Mouse (Mus musculus): ENCODE results near the gene Dpp8.

Dpp8 gene

DNA sequence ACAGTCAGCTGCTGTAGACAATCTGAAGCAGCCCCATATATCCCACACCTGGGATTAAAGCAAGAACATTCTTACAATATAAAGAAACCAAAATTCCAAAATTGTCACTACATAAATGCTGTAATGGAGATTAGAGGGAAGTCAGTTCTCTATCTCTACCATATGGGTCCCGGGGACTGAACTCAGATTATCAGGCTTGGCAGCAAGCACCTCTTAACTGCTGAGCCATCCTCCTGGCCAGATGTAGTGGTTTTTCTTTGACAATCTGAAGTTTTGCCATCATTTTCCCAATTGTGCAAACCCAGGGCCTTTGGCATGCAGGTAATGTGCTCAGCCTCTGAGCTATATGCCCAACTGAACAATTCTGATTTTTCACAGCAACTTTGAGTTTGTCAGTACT, 53.1 kb downstream of the Dpp8 start:
- no peak for DNase-seq (ENCODE audit: low spot score)

- DNase-seq (ENCODE audit: low spot score): no peak
Measured at GRCm38 (mm10) chr9:65086801-65087200, 54.6 kb downstream of the Dpp8 start.

DNA sequence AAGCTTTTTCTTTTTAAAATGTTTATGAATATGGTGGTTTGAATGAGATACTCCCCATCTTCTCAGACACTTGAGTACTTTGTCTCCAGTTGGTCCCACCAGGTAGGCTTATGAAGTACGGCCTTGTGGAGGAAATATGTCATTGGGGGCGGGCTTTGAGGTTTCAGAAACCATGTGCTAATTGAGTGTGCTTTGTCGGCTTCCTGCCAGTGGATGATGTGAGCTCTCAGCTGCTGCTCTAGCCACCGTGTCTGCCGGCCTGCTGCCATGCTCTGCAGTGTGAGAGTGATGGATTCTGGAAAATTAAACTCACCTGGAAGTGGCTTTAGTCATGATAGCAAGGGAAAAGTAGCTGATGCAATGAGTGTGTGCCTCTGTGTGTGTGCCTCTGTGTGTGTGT, 55.3 kb downstream of the Dpp8 start:
- no peak for DNase-seq (ENCODE audit: low spot score)

GRCm38 (mm10) chr9:65094237-65094636, 62.0 kb downstream of the Dpp8 start:
- DNase-seq (ENCODE audit: low spot score): no peak

DNA sequence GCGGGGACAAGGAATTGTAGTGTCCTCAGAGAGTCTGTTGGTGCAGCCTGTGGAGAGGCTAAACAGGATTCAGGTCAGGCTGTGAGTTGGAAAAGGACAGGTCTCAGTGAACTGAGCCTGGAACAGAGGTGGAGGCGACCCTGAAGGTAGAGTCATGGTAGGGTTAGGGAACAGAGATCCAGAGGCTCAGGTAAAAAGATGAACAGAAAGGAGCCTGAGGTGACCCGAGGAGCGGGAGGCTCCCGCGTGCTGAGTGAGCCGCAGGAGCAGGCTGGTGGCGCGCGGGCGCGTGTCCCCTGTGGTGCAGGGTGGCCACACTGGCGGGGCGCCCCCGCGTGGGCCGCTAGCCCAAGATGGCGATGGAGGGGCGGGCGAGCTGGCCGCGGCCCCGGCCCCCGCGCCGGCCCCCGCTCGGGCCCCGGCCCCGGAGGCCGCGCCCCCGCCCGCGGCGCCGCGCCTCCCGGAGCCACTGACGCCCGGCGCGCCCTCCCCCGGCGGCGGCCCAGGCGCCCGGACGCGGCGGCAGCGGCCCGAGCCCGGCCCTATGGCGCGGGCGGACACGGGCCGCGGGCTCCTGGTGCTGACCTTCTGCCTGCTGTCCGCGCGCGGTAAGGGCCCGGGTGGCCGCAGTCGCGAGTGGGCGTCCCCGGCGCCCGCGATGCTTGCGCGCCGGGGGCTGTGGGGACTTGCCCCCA, 68.9 kb downstream of the Dpp8 start, which contains the start of gene Igdcc4:
Gene Igdcc4 (plus strand): TSS at position 496 of the 695 bp plus-strand sequence.
- peak; percentile 46 for DNase-seq (ENCODE audit: low spot score)

DNA sequence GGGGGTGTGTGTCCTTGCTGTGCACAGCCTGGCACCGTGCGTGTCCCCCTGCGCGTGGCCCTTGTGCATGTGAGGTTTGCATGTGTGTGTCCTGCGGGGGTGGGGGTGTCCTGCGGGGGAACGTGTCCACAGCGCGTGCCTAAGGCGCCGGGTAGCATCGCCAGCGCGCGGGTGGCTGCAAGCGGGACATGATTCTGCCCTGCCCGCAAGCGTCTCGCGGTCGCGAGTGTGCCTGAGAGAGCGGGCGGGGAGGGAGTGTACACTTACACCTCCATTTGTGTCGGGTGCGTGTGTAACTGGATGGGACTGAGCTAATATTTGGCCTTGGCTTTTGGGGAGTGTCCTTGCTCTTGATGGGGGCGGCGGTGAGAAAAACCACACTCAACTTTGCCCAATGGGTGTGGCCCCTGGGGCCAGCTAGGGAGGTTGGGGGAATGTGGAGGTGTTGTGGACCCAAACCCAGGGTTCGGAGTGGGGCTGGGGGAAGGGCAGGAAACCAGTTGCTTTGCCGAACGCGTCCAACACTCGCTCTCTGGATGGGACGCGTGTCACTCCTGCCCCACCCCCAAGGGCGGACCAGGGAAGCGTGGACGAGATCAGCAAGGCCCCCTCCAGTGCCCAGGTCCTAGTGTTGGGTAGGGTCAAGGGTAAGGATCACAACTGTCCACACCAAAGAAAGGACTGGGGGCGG, 69.6 kb downstream of the Dpp8 start:
- peak; percentile 69 for DNase-seq (ENCODE audit: low spot score)

- DNase-seq (ENCODE audit: low spot score): peak; percentile 81
Measured at GRCm38 (mm10) chr9:65102377-65103172, 70.4 kb downstream of the Dpp8 start.

- no peak for DNase-seq (ENCODE audit: low spot score)
Measured at GRCm38 (mm10) chr9:65103173-65103752, 71.0 kb downstream of the Dpp8 start.

- DNase-seq (ENCODE audit: low spot score): no peak
Measured at GRCm38 (mm10) chr9:65106821-65107220, 74.6 kb downstream of the Dpp8 start.

GRCm38 (mm10) chr9:65107893-65108292, 75.7 kb downstream of the Dpp8 start:
- DNase-seq (ENCODE audit: low spot score): no peak

DNA sequence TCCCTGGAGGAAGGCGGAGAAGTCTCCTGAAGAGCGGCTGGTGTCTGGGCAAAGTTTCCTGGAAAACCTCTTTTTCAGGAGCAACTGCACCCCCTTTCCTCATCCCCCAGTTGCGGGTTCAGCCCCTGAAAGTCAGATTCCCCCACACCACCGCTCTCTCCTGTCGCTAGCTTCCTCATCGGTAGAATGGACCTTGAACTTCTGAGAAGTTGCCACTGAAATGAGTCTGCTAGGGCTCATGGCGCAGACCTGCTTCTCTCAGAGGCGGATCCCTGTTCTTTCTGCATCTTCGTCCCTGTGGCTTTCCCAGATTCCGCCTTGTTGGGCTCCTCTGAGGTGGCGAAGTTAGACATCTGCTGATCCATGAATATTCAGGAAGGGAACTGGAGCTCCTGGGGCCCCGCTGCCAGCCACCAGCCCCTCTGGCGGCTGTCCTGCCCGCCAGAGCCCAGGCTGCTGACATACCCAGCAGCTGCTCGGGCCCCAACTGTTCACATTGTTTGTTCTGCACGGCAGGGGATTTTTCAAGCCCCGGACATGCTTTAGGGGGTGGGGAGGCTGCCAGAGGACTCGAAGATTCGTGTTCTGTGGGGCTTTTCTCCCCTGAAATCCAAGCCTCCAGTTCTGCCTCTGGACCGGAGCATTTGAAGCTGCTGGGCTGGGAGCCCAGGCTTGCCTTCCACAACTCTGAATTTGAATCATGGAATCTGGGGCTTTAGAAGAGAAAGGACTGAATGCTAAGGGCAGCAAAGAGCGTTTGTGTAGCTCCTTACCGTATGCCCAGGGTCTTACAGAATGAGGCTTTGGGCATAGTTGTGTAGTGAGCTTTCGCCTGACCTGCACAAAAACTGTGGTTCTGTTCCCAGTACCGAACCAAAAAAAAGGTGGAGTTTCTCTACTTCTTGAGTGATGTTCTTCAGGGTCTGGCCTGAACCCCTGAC, 77.2 kb downstream of the Dpp8 start:
- peak; percentile 75 for DNase-seq (ENCODE audit: low spot score)

GRCm38 (mm10) chr9:65111698-65112097, 79.5 kb downstream of the Dpp8 start:
- DNase-seq (ENCODE audit: low spot score): no peak

- no peak for DNase-seq (ENCODE audit: low spot score)
Measured at GRCm38 (mm10) chr9:65113694-65114093, 81.5 kb downstream of the Dpp8 start.

- DNase-seq (ENCODE audit: low spot score): no peak
Measured at GRCm38 (mm10) chr9:65115891-65116290, 83.7 kb downstream of the Dpp8 start.

- DNase-seq (ENCODE audit: low spot score): no peak
Measured at GRCm38 (mm10) chr9:65117516-65117915, 85.3 kb downstream of the Dpp8 start.

GRCm38 (mm10) chr9:65120935-65121334, 88.7 kb downstream of the Dpp8 start:
- DNase-seq (ENCODE audit: low spot score): peak; percentile 92

DNA sequence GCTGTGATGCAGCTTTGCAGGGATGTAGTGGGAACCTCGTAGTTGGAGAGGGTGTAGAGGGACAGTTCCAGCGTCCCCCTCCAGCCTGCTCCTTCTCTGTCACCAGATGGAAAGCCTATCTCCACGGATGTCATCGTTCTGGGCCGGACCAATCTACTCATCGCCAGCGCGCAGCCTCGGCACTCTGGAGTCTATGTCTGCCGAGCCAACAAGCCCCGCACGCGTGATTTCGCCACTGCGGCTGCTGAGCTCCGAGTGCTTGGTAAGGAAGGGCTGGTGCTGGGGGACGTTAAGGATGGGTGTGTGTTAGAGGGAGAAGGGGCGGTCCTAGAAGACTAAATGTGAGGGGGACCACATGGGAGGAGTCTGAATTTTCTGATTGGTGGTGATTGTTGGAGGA, 90.3 kb downstream of the Dpp8 start:
- peak; percentile 24 for DNase-seq (ENCODE audit: low spot score)

DNA sequence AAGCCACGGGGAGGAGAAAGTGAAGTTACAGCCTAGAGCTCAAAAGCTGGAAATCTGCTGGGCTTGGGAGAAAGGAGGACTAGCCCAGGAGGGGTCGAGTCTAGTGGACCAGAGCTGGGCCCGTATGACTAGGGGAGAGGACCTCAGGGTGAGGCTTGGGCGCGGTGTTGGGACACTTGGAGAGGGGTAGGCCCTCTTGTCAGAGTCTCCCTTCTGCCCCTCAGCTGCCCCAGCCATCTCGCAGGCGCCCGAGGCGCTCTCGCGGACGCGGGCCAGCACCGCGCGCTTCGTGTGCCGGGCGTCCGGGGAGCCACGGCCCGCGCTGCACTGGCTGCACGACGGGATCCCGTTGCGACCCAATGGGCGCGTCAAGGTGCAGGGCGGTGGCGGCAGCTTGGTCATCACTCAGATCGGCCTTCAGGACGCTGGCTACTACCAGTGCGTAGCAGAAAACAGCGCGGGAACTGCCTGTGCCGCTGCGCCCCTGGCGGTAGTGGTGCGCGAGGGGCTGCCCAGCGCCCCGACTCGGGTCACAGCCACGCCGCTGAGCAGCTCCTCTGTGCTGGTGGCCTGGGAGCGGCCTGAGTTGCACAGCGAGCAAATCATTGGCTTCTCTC, 91.4 kb downstream of the Dpp8 start:
- peak; percentile 91 for DNase-seq (ENCODE audit: low spot score)

DNA sequence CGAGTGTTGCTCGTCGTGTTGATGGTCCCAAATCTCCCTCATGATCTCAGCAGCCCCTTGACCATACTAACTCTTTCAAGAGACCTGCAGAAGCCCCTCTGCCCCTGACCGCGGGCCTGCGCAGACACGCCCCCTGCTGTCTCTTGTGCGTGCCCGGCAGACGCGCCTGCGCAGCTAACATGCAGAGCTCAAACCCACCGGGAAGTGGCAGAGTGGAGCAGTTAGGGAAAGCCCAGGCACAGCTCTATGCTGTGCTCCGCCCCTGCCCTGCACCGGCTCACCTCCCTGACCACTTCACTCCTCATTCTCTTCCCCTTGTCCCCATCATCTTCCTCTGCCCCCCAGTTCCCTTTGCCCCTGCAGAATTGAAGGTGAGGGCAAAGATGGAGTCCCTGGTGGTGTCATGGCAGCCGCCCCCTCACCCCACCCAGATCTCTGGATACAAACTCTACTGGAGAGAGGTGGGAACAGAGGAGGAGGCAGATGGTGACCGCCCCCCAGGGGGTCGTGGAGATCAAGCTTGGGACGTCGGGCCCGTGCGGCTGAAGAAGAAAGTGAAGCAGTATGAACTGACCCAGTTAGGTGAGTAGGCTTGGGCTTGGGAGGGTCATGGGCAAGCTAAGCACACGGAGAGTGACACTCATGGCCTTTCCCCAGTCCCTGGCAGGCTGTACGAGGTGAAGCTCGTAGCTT, 96.1 kb downstream of the Dpp8 start:
- peak; percentile 88 for DNase-seq (ENCODE audit: low spot score)

GRCm38 (mm10) chr9:65131717-65132116, 99.5 kb downstream of the Dpp8 start:
- no peak for DNase-seq (ENCODE audit: low spot score)

Measured in embryo, embryonic 10.5 days (tissue).